Mouse (Mus musculus) liver, postnatal 0 days (tissue): Measurements from ENCODE around the gene Vps37d. TPM values are rescaled to one million over a fixed set of nuclear protein-coding genes. Genes with fewer than 3 reads are reported as not detected.

Experiments
- ATAC-seq: fragments of 200-750 bp; cut with Nextera tagmentation; 2 replicates; pipeline ENCODE4 v1.8.0; 2017; ENCODE audit warnings: mild to moderate bottlenecking, moderate library complexity
- DNase-seq: peaks from one replicate; pipeline ENCODE4 v3.0.0-alpha.2; 2016
- H3K27ac ChIP-seq: fragments of 300-500 bp; sonication (generic); 2 replicates; pipeline ENCODE4 v1.5.1; 2014; ENCODE audit warnings: antibody characterized with exemption, moderate library complexity, mild to moderate bottlenecking, low read depth
- H3K27me3 ChIP-seq: fragments of 300-500 bp; sonication (generic); 2 replicates; pipeline ENCODE4 v1.6.1; 2014; ENCODE audit warnings: low read length, control low read depth, mixed read lengths; ENCODE audit not compliant: insufficient read depth
- H3K36me3 ChIP-seq: fragments of 300-500 bp; sonication (generic); replicated peaks from 2 replicates; pipeline ENCODE4 v1.6.1; 2014; ENCODE audit warnings: mild to moderate bottlenecking, control low read depth, low read length, moderate library complexity, mixed read lengths; ENCODE audit not compliant: insufficient read depth
- H3K4me1 ChIP-seq: fragments of 300-500 bp; sonication (generic); 2 replicates; pipeline ENCODE4 v1.6.1; 2014; ENCODE audit warnings: antibody characterized with exemption, mild to moderate bottlenecking, control low read depth; ENCODE audit not compliant: insufficient read depth
- H3K4me2 ChIP-seq: fragments of 300-500 bp; sonication (generic); 2 replicates; pipeline ENCODE4 v1.6.1; 2014; ENCODE audit warnings: low read depth, mild to moderate bottlenecking, low read length, moderate library complexity, mixed read lengths
- H3K4me3 ChIP-seq: fragments of 300-500 bp; sonication (generic); 2 replicates; pipeline ENCODE4 v1.5.1; 2014; ENCODE audit warnings: low read depth, low read length
- H3K9ac ChIP-seq: fragments of 300-500 bp; sonication (generic); replicated peaks from 2 replicates; pipeline ENCODE4 v1.6.1; 2014; ENCODE audit warnings: mild to moderate bottlenecking, moderate library complexity
- H3K9me3 ChIP-seq: fragments of 300-500 bp; sonication (generic); 2 replicates; pipeline ENCODE4 v1.6.1; 2016; ENCODE audit warnings: mild to moderate bottlenecking, control low read depth, low read length, mixed read lengths
- CTCF ChIP-seq: sonication (generic); IDR thresholded peaks from 2 replicates; pipeline ENCODE4 v1.5.1; 2016; ENCODE audit warnings: antibody characterized with exemption, low read depth
- EP300 ChIP-seq: IDR thresholded peaks from 2 replicates; pipeline ENCODE4 v1.6.1; 2016; ENCODE audit warnings: antibody characterized with exemption, low read depth, mild to moderate bottlenecking
- WGBS: fragments of 180-500 bp; shearing (Covaris S2); extraction: QIAGEN DNeasy Blood & Tissue Kit; methylation state at CpG from one replicate; pipeline ENCODE4 v1.1.7; 2014; ENCODE audit not compliant: insufficient replicate concordance; 5-methylcytosine and 5-hydroxymethylcytosine counted together
- polyA plus RNA-seq: library from polyadenylated mRNA; unstranded; fragments of >200 nt; fragmentation: Nextera tagmentation; extraction: Ambion mirVana; gene quantifications from 2 replicates; pipeline ENCODE4 v1.2.1, GENCODE M21; 2015

Gene Vps37d
- polyA plus RNA-seq, 1 experiment from 2014 or later: 0.80 TPM

DNA sequence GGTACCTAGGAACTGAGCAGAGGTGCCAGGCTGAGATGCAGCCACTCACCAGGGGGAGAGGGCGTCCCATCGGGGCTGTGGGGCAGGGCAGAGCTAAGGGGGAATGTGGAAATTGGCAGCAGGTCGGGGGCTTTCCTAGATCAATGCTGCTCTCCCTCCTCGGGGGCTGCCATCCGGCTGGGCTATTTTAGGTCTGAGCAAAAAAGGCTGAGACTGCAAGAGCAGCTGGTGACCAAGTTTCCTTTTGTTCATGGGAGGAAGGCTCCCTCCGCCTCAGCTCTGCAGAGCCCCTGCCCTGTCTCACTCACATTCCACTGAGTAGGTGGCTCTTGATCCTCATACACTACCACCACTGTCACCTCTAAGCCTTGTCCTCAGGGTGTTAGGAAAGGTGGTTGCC is 38.0 kb downstream of the Vps37d start:
- H3K4me3 ChIP-seq: no peak overlapping the region

DNA sequence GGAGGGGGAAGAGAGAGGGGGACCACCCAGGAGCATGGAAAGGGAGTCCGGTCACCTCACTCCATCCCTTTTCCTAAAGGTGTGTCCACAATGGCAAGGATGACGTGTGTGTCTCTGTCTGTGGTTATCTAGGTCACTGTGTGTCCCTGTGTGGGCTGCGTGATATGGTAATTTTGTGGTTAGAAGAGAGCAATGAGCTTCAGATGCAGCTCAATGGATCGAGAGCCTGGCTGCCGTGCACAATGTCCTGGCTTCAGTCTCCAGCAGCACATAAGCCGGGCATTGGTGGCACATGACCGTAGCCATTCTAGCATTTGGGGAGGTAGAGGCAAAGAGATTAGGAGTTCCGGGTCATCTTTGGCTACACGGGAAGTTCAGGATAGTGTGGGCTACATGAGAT is 38.5 kb downstream of the Vps37d start:
- TF ChIP-seq CTCF (no peak), EP300 (no peak)
- Histone ChIP-seq H3K27me3 (no peaks in the 10 kb centered on the region), H3K4me3 (no peak overlapping the region), H3K9ac (no peak overlapping the region), H3K9me3 (peaks cover 2% of the 10 kb centered on the region), H3K36me3 (no peaks in the 10 kb centered on the region; the same call in 1 of the 2 replicates), H3K27ac (no peak overlapping the region), H3K4me1 (peaks cover 26% of the 10 kb centered on the region), H3K4me2 (no peak overlapping the region)
- ATAC-seq: no peak
- no peak for DNase-seq
- 59% methylated on average over 9 of the region's 9 CpGs for WGBS

More for the DNA sequence above, 38.0 kb downstream of the Vps37d start:
- ATAC-seq: no peak
- no peak overlapping the region for H3K4me2 ChIP-seq
- TF ChIP-seq EP300: no peak
- TF ChIP-seq CTCF: no peak
- peak overlapping the region; percentile 21; the same call in 1 of the 2 replicates for H3K9ac ChIP-seq
- 35% methylated on average over 6 of the region's 6 CpGs for WGBS
- no peak overlapping the region for H3K27ac ChIP-seq
- no peaks in the 10 kb centered on the region for H3K9me3 ChIP-seq
- H3K4me1 ChIP-seq: peaks cover 26% of the 10 kb centered on the region
- no peak for DNase-seq
- no peaks in the 10 kb centered on the region; the same call in 1 of the 2 replicates for H3K36me3 ChIP-seq
- H3K27me3 ChIP-seq: no peaks in the 10 kb centered on the region

DNA sequence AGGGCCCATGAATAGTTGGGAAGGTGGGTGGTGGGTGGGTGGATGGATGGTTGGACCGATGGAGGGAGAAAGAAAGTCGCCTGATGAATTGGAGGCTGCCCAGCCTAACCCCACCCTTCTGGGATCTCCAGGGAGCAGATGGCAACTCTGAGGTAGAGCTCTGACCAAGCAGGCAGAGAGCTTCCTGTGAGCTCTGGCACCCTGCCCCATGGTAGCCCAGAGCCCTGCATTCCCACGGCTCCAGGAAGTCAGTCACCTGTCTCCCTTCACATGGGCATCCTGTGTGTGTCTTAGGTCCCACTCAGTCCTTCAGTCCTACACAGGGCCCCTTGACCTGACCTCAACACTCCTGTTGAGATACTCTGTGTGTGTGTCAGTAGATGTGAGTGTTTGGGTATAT is 40.1 kb downstream of the Vps37d start:
- Histone ChIP-seq H3K27me3 (no peaks in the 10 kb centered on the region), H3K4me1 (peaks cover 26% of the 10 kb centered on the region), H3K4me2 (no peak overlapping the region), H3K4me3 (no peak overlapping the region), H3K27ac (no peak overlapping the region), H3K9me3 (peaks cover 2% of the 10 kb centered on the region), H3K36me3 (no peaks in the 10 kb centered on the region; the same call in 1 of the 2 replicates), H3K9ac (no peak overlapping the region)
- WGBS: 84% methylated on average over 3 of the region's 3 CpGs
- TF ChIP-seq CTCF (no peak), EP300 (no peak)
- no peak for DNase-seq
- no peak for ATAC-seq

DNA sequence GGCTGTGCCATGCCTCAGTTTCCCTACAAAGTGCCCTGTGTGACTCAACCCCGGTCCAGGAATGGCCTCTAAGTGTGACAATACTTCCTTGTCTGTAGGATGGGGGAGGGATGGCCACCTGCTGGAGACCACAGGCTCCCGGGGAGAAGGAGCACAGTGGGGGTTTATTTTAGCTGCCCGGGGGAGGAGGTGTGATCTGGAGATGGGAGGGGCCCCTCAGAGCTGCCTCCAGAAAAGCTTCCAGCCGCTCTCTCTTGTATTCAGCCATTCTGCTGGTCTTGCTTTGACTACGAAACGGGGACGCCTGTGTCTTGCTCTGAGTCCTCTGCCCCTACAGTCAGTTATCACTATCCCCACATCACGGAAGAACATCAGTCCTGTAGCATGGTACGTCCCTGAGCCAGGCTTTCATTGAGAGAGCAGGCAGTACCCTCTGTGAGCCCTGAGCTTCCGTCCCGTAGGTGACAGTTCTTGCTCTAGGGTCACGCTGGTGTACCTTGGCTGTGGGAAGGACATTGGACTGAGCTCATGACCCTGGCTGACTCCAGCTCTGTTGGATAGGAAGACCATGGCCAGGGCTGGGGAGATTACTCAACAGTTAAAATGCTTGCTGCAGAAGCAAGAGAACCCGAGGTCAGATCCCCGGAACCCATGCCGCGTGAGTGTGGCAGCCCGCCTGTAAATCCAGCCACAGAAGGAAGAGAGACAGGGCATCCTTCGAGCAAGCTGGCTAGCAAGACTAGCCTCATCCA is 42.3 kb downstream of the Vps37d start:
- peak overlapping the region; percentile 69 for H3K27ac ChIP-seq
- TF ChIP-seq CTCF (no peak), EP300 (no peak; the same call in 1 of the 2 replicates)
- H3K36me3 ChIP-seq: no peaks in the 10 kb centered on the region; the same call in 1 of the 2 replicates
- DNase-seq (peak; percentile 57), ATAC-seq (peak; percentile 91)
- H3K4me1 ChIP-seq: peaks cover 23% of the 10 kb centered on the region
- no peaks in the 10 kb centered on the region for H3K27me3 ChIP-seq
- H3K4me2 ChIP-seq: no peak overlapping the region
- H3K4me3 ChIP-seq: no peak overlapping the region
- H3K9ac ChIP-seq: 0 out of 2 replicates have a peak overlapping the region, but pooled peaks have one; percentile 16
- 53% methylated on average over 18 of the region's 18 CpGs for WGBS
- peaks cover 2% of the 10 kb centered on the region for H3K9me3 ChIP-seq

DNA sequence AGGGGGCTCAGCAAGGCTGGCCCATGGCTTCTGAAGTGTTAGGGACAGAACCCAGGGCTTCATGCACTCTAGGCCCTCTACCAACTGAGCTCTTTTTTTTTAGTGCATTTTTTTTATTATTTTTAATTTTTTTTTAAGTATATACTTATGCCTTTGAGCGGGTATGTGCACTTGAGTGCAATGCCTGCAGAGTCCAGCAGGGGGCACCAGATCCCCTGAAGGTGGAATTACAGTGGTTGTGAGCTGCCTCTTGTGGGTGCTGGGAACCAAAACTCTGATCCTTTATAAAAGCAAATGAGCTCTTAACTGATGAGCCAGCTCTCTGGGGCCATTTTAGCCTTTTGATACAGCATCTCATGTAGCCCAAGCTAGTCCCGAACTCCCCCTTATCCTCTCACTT is 43.5 kb downstream of the Vps37d start:
- Histone ChIP-seq H3K36me3 (no peaks in the 10 kb centered on the region; the same call in 1 of the 2 replicates), H3K27ac (no peak overlapping the region), H3K4me1 (peaks cover 11% of the 10 kb centered on the region), H3K9ac (no peak overlapping the region), H3K9me3 (peaks cover 2% of the 10 kb centered on the region), H3K27me3 (no peaks in the 10 kb centered on the region), H3K4me3 (no peak overlapping the region), H3K4me2 (no peak overlapping the region)
- DNase-seq: no peak
- ATAC-seq: no peak
- 92% methylated on average over 2 of the region's 2 CpGs for WGBS
- TF ChIP-seq EP300: no peak
- peak; percentile 59 for TF ChIP-seq CTCF

DNA sequence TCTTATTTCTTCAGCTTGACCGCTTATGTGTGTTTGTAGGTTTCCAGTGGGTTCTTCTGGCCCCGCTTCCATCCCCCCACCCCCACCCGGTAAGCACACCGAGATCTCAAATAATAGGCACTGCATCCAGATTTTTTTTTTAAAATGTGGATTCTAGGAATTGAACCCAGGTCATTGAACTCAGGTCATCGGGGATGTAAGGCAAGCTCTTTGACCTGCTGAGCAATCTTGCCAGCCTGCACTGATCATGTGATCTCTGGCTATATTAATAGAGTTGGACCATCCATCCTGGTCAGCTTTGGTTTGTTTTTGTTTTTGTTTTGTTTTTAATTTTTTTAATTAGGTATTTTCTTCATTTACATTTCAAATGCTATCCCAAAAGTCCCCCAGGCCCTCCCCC is 45.5 kb downstream of the Vps37d start:
- WGBS: 74% methylated on average over 5 of the region's 5 CpGs
- ATAC-seq: no peak
- no peak overlapping the region for H3K4me2 ChIP-seq
- TF ChIP-seq EP300 (0 out of 2 replicates have a peak, but pooled peaks have one; percentile 13), CTCF (no peak)
- no peaks in the 10 kb centered on the region for H3K36me3 ChIP-seq
- peak overlapping the region; percentile 41 for H3K27ac ChIP-seq
- peaks cover 2% of the 10 kb centered on the region for H3K9me3 ChIP-seq
- H3K4me1 ChIP-seq: peaks cover 21% of the 10 kb centered on the region
- H3K27me3 ChIP-seq: no peaks in the 10 kb centered on the region
- DNase-seq: no peak
- H3K4me3 ChIP-seq: no peak overlapping the region
- H3K9ac ChIP-seq: no peak overlapping the region
